Mouse (Mus musculus): ENCODE results near the gene Cyp2d11.

GRCm38 (mm10) chr15:82362234-82362633, 31.6 kb downstream of the Cyp2d11 start:
- TF ChIP-seq POLR2A (IDR thresholded peaks at IDR 0.05; ENCODE audit: insufficient read depth, low read length) = no peak
- TF ChIP-seq CTCF (IDR thresholded peaks at IDR 0.05; ENCODE audit: low read depth, low read length) = no peak
- TF ChIP-seq EP300 (IDR thresholded peaks at IDR 0.05; ENCODE audit: insufficient read depth, low read depth, low read length) = no peak

All from ES-Bruce4 (cell line).